ENCODE assay signal across 21 mouse cellular contexts in the genomic region with DNA sequence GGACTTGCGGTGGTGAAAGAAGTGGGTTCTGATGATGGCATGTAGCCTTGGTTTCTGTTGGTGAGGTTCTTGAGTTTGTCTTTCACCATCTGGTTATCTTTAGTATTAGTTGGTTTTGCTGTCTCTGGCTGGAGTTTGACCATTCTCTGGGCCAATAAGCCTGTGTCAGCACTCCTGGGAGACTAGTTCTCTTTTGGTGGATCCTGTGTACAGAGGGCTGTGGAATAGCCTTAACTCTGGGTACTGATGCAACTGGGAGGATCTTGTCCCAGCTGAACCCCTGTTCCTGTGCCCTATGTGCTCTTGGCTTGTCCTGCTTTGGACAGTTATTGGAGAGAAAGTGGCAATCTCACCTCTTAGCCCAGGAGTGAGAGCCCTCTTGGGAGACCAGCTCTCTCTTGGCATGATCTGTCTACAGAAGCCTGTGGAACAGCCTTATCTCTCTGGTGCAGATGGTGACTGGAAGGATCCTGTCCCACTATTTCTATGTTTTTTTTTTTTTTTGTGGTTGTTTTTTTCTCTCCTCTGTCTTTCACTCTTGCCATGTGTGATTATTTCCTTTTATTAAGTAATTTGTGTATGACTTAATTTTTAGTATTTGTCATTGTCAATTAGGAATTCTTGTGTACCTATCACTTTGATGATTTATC. TPM values are rescaled to one million over a fixed set of nuclear protein-coding genes. Genes with fewer than 3 reads are reported as not detected.
DNase-seq lines count a peak whose midpoint lies in the region; ATAC-seq and TF ChIP-seq lines count a peak whose summit lies in the region.
"Had no signal": no experiment of that assay in that cellular context is flagged by ENCODE, and none has a peak within 500 bp of the region (broad histone marks: within the 10 kb centered on the region; RNA-seq: fewer than 3 reads in every experiment).

No protein-coding gene starts in this region.

- H3K9ac ChIP-seq in heart, embryonic 13.5 days = no peak overlapping the region
- H3K9ac ChIP-seq in MEL (ENCODE audit: control insufficient read depth, low read depth, low read length, poor library complexity, severe bottlenecking) = no peak overlapping the region; the same call in 1 of the 2 replicates
- H3K9ac ChIP-seq: forebrain, embryonic 15.5 days; hindbrain, embryonic 13.5 days had no signal

- H3K27ac ChIP-seq in heart, embryonic 13.5 days (replicated peaks) = no peak overlapping the region
- H3K27ac ChIP-seq in MEL (ENCODE audit: control insufficient read depth, low read depth, low read length) = peak overlapping the region; percentile 71
- H3K27ac ChIP-seq in layer of hippocampus, adult 2 months = no peak overlapping the region
- H3K27ac ChIP-seq: forebrain, embryonic 15.5 days; hindbrain, embryonic 13.5 days; macrophage had no signal

- H3K4me2 ChIP-seq in heart, embryonic 13.5 days = no peak overlapping the region
- H3K4me2 ChIP-seq: forebrain, embryonic 15.5 days; hindbrain, embryonic 13.5 days had no signal

- H3K36me3 ChIP-seq in heart, embryonic 13.5 days = no peaks in the 10 kb centered on the region
- H3K36me3 ChIP-seq in MEL (ENCODE audit: control insufficient read depth in 1 of 2, insufficient read depth in 2 of 2, low read length in 2 of 2) = peaks cover 0 to 26% of the 10 kb centered on the region in 2 experiments; a peak in 2 of 4 replicates
- H3K36me3 ChIP-seq: forebrain, embryonic 15.5 days; hindbrain, embryonic 13.5 days had no signal

- ATAC-seq in heart, embryonic 13.5 days (ENCODE audit: extremely low read depth, insufficient number of reproducible peaks, low FRiP score, low TSS enrichment) = peak; percentile 76
- peak; percentile 39 to 43; a peak in 2 of 4 replicates for ATAC-seq in hematopoietic stem cell, adult 5-6 weeks (replicated peaks in 1 of 2; ENCODE audit: insufficient read depth in 1 of 2, low FRiP score in 2 of 2, low TSS enrichment in 1 of 2, low read depth in 1 of 2, poor library complexity in 2 of 2, severe bottlenecking in 2 of 2)
- ATAC-seq in megakaryocyte-erythroid progenitor cell, adult 5-6 weeks (replicated peaks; ENCODE audit: low FRiP score, low TSS enrichment, poor library complexity, severe bottlenecking) = peak; percentile 94
- ATAC-seq: activated CD4-positive, CD25-positive, alpha-beta regulatory T cell, adult 4 months; forebrain, embryonic 15.5 days had no signal

- 79% methylated on average over 1 of the region's 1 CpGs for WGBS in heart, embryonic 13.5 days

- TF ChIP-seq CTCF in MEL (IDR thresholded peaks at IDR 0.05 in 2 of 3, conservative IDR thresholded peaks at IDR 0.05 in 1 of 3; ENCODE audit: control insufficient read depth in 1 of 3, insufficient read depth in 1 of 3, low read depth in 2 of 3, low read length in 3 of 3, poor library complexity in 1 of 3, severe bottlenecking in 1 of 3) = no peak
- TF ChIP-seq CTCF in layer of hippocampus, adult 2 months (conservative IDR thresholded peaks at IDR 0.05) = no peak

- H3K27me3 ChIP-seq in heart, embryonic 13.5 days (replicated peaks) = no peaks in the 10 kb centered on the region
- H3K27me3 ChIP-seq in MEL (ENCODE audit: control insufficient read depth in 1 of 2, insufficient read depth in 2 of 2, low read length in 2 of 2) = no peaks in the 10 kb centered on the region
- H3K27me3 ChIP-seq: forebrain, embryonic 15.5 days; hindbrain, embryonic 13.5 days had no signal

- no peak for DNase-seq in heart, postnatal 25 days (ENCODE audit: low spot score)
- DNase-seq in MEL (ENCODE audit: low read depth, low spot score) = peak; percentile 87
- DNase-seq in urinary bladder, postnatal 4 days (ENCODE audit: low spot score in 2 of 2) = no peak
- DNase-seq in layer of hippocampus, adult 2 months (ENCODE audit: low spot score in 2 of 2) = no peak
- DNase-seq in cerebellum, postnatal 14 days = no peak
- DNase-seq: cerebellum, postnatal 25 days; gastrocnemius, postnatal 10 days; thymus, postnatal 25 days had no signal

- no peaks in the 10 kb centered on the region for H3K4me1 ChIP-seq in heart, embryonic 13.5 days
- H3K4me1 ChIP-seq in MEL (ENCODE audit: control insufficient read depth in 1 of 2, insufficient read depth in 2 of 2, low read length in 2 of 2) = peaks cover 16 to 21% of the 10 kb centered on the region in 2 experiments
- H3K4me1 ChIP-seq: forebrain, embryonic 15.5 days; hindbrain, embryonic 13.5 days had no signal

- no peak for TF ChIP-seq POLR2A in MEL (IDR thresholded peaks at IDR 0.05; ENCODE audit: control insufficient read depth in 1 of 2, insufficient read depth in 1 of 2, low read depth in 1 of 2, low read length in 2 of 2, poor library complexity in 1 of 2)

- H3K9me3 ChIP-seq in heart, embryonic 13.5 days = no peaks in the 10 kb centered on the region
- no peaks in the 10 kb centered on the region for H3K9me3 ChIP-seq in MEL (replicated peaks; ENCODE audit: insufficient read depth, low read length)
- H3K9me3 ChIP-seq: forebrain, embryonic 15.5 days; hindbrain, embryonic 13.5 days had no signal

- no peaks in the 10 kb centered on the region for H3K79me2 ChIP-seq in MEL (ENCODE audit: control insufficient read depth, insufficient read depth, low read length, poor library complexity)

- intact Hi-C loops in heart, postnatal 25 days (cut with DNase I) = no loop called here

- peak; percentile 96 to 98 for TF ChIP-seq EP300 in MEL (IDR thresholded peaks at IDR 0.05; ENCODE audit: low read depth in 1 of 2, low read length in 2 of 2)

- no peak for TF ChIP-seq RAD21 in MEL (IDR thresholded peaks at IDR 0.05; ENCODE audit: low read depth, low read length)

- H3K4me3 ChIP-seq in heart, embryonic 13.5 days = no peak overlapping the region
- H3K4me3 ChIP-seq in MEL (ENCODE audit: control insufficient read depth in 1 of 2, insufficient read depth in 1 of 2, low read depth in 2 of 2, low read length in 2 of 2) = peak overlapping the region; percentile 40 to 55; a peak in 3 of 4 replicates
- no peak overlapping the region for H3K4me3 ChIP-seq in layer of hippocampus, adult 2 months
- H3K4me3 ChIP-seq: forebrain, embryonic 15.5 days; hindbrain, embryonic 13.5 days had no signal

TF ChIP-seq in MEL, 35 proteins besides CTCF, POLR2A, EP300 and RAD21 (continues in another document):
- TF ChIP-seq KAT2A (conservative IDR thresholded peaks at IDR 0.05; ENCODE audit: low read depth, low read length) (no peak), ZNF384 (IDR thresholded peaks at IDR 0.05; ENCODE audit: low read depth, low read length) (peak; percentile 100), MXI1 (IDR thresholded peaks at IDR 0.05; ENCODE audit: low read depth, low read length) (no peak; the same call in 1 of the 2 replicates), TAL1 (IDR thresholded peaks at IDR 0.05; ENCODE audit: low read length) (peak; percentile 98), MYB (IDR thresholded peaks at IDR 0.05; ENCODE audit: low read depth, low read length) (peak; percentile 65), BHLHE40 (IDR thresholded peaks at IDR 0.05; ENCODE audit: borderline replicate concordance, low read depth, low read length) (peak; percentile 59; the same call in 1 of the 2 replicates), SIN3A (IDR thresholded peaks at IDR 0.05; ENCODE audit: low read length) (peak; percentile 83), MEF2A (IDR thresholded peaks at IDR 0.05; ENCODE audit: extremely low read depth, insufficient replicate concordance, low read depth, low read length, poor library complexity, severe bottlenecking) (peak; percentile 8; the same call in 1 of the 2 replicates), MYC (IDR thresholded peaks at IDR 0.05; ENCODE audit: low read depth, low read length) (peak; percentile 92), MAZ (IDR thresholded peaks at IDR 0.05; ENCODE audit: low read depth, low read length) (no peak), JUND (IDR thresholded peaks at IDR 0.05; ENCODE audit: low read depth, low read length) (0 out of 2 replicates have a peak, but pooled peaks have one; percentile 32), UBTF (IDR thresholded peaks at IDR 0.05; ENCODE audit: borderline replicate concordance, insufficient read depth, low read depth, low read length) (no peak), CHD1 (IDR thresholded peaks at IDR 0.05; ENCODE audit: low read depth, low read length) (no peak), POLR2AphosphoS2 (IDR thresholded peaks at IDR 0.05; ENCODE audit: low read length) (no peak), RCOR1 (IDR thresholded peaks at IDR 0.05; ENCODE audit: low read depth, low read length) (peak; percentile 92)

RNA-seq across cellular contexts. Expression of gene Clec4e, which starts 3.2 kb away (rescaled TPM):
- polyA plus RNA-seq in heart, embryonic 13.5 days (2015; fragmentation: Nextera tagmentation; extraction: Ambion mirVana) = 0.07 and 0.23 TPM in 2 replicates
- under 1 TPM; 0.11 to 0.26 TPM for total RNA-seq in heart, postnatal 25 days (2021)
- total RNA-seq in MEL (2012; rRNA removed) = 0.10 and 0.23 TPM in 2 replicates
- polyA plus RNA-seq in MEL (2012; ENCODE audit: insufficient read depth in 1 of 2, insufficient read length in 2 of 2, low read depth in 1 of 2, low replicate concordance in 2 of 2, missing spikeins in 1 of 2) = under 1 TPM in 1 of 2 experiments, not detected in 1; 0.40 TPM
- 25.4 and 28.7 TPM in 2 replicates for total RNA-seq in hematopoietic stem cell, adult 5-6 weeks (2017)
- 0.32 and 3.4 TPM in 2 replicates for total RNA-seq in megakaryocyte-erythroid progenitor cell, adult 5-6 weeks (2014; fragmentation: Nextera tagmentation)
- total RNA-seq in megakaryocyte-erythroid progenitor cell, adult 5-6 weeks (2017) = 1.5 and 5.6 TPM in 2 replicates
- not detected for total RNA-seq in layer of hippocampus, adult 2 months (2021)
- total RNA-seq: layer of hippocampus, postnatal 14 days had no signal
- polyA plus RNA-seq: activated CD4-positive, CD25-positive, alpha-beta regulatory T cell, adult 4 months; brain, embryonic 14.5 days; forebrain, embryonic 15.5 days; hindbrain, embryonic 13.5 days; limb, embryonic 11.5 days had no signal

RNA-seq across cellular contexts. Expression of gene Vmn2r19, which starts 15.3 kb away (rescaled TPM):
- polyA plus RNA-seq in heart, embryonic 13.5 days (2015; fragmentation: Nextera tagmentation; extraction: Ambion mirVana) = not detected in 2 replicates
- not detected for total RNA-seq in heart, postnatal 25 days (2021)
- not detected in 2 replicates for total RNA-seq in MEL (2012; rRNA removed)
- not detected for polyA plus RNA-seq in MEL (2012; ENCODE audit: insufficient read depth in 1 of 2, insufficient read length in 2 of 2, low read depth in 1 of 2, low replicate concordance in 2 of 2, missing spikeins in 1 of 2)
- total RNA-seq in hematopoietic stem cell, adult 5-6 weeks (2017) = not detected in 2 replicates
- not detected in 2 replicates for total RNA-seq in megakaryocyte-erythroid progenitor cell, adult 5-6 weeks (2014; fragmentation: Nextera tagmentation)
- not detected in 2 replicates for total RNA-seq in megakaryocyte-erythroid progenitor cell, adult 5-6 weeks (2017)
- not detected for total RNA-seq in layer of hippocampus, adult 2 months (2021)
- total RNA-seq: gastrocnemius, postnatal 10 days; layer of hippocampus, postnatal 14 days had no signal
- polyA plus RNA-seq: activated CD4-positive, CD25-positive, alpha-beta regulatory T cell, adult 4 months; brain, embryonic 14.5 days; embryonic facial prominence, embryonic 14.5 days; forebrain, embryonic 15.5 days; heart, embryonic 14.5 days; hindbrain, embryonic 13.5 days; kidney, embryonic 16.5 days; limb, embryonic 11.5 days; macrophage had no signal

RNA-seq across cellular contexts. Expression of gene Clec4d, which starts 31.0 kb away (rescaled TPM):
- polyA plus RNA-seq in heart, embryonic 13.5 days (2015; fragmentation: Nextera tagmentation; extraction: Ambion mirVana) = not detected in 2 replicates
- total RNA-seq in heart, postnatal 25 days (2021) = under 1 TPM; 0.48 to 0.70 TPM
- total RNA-seq in MEL (2012; rRNA removed) = 2.0 and 5.5 TPM in 2 replicates
- 1 to 10 TPM in 1 of 2 experiments, not detected in 1; 5.6 TPM for polyA plus RNA-seq in MEL (2012; ENCODE audit: insufficient read depth in 1 of 2, insufficient read length in 2 of 2, low read depth in 1 of 2, low replicate concordance in 2 of 2, missing spikeins in 1 of 2)
- total RNA-seq in hematopoietic stem cell, adult 5-6 weeks (2017) = 0.35 and 4.9 TPM in 2 replicates
- 16.3 and 17.4 TPM in 2 replicates for total RNA-seq in megakaryocyte-erythroid progenitor cell, adult 5-6 weeks (2014; fragmentation: Nextera tagmentation)
- 5.5 and 22.8 TPM in 2 replicates for total RNA-seq in megakaryocyte-erythroid progenitor cell, adult 5-6 weeks (2017)
- not detected for total RNA-seq in layer of hippocampus, adult 2 months (2021)
- total RNA-seq: layer of hippocampus, postnatal 14 days had no signal
- polyA plus RNA-seq: activated CD4-positive, CD25-positive, alpha-beta regulatory T cell, adult 4 months; forebrain, embryonic 15.5 days; heart, embryonic 14.5 days; hindbrain, embryonic 13.5 days; kidney, embryonic 16.5 days had no signal

Comparison
In these comparisons a context has a peak if more than half of its experiments do, and no peak if none do; other contexts are left out.
1. ATAC-seq: peak in every context shown above with its lines; median percentile 94 in megakaryocyte-erythroid progenitor cell, adult 5-6 weeks; 76 in heart, embryonic 13.5 days; 41 in hematopoietic stem cell, adult 5-6 weeks.
2. H3K4me3 ChIP-seq: peak in MEL (2 of 2); none in heart, embryonic 13.5 days (single experiment) and layer of hippocampus, adult 2 months (single experiment).